ENCODE assay signal across 22 mouse cellular contexts in the genomic region with DNA sequence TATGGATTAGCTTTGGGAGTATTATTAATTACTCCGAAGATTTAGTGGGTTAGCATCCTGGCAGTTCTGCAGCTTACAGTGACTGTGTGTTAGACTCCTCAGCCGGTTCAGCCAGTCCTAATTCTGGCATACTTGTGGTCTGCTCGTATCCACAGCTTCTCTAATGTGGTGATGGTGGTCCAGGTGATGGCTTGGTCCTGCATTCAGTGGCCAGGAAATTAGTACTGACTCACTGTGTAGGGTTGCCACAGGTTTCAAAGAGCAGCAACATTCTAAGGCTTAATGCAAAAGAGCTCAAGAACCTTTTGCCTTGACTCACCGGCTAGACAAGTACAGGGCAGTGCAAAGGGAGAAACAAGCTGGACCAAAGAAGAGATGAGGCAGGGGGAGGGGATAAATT.
DNase-seq lines count a peak whose midpoint lies in the region; ATAC-seq and TF ChIP-seq lines count a peak whose summit lies in the region.
"Had no signal": no experiment of that assay in that cellular context is flagged by ENCODE, and none has a peak within 500 bp of the region (broad histone marks: within the 10 kb centered on the region; RNA-seq: fewer than 3 reads in every experiment).

No protein-coding gene starts in this region.

- dilution Hi-C loops in CH12.LX (cut with MboI; ENCODE audit: extremely low pct_ligation_motif_present, extremely low pct_unique_long_range_greater_than_20kb, low sequenced_read_pairs): no loop called here

- H3K27ac ChIP-seq in midbrain, embryonic 11.5 days (ENCODE audit: low read depth, low read length): no peak overlapping the region
- no peak overlapping the region for H3K27ac ChIP-seq in midbrain, embryonic 15.5 days
- no peak overlapping the region for H3K27ac ChIP-seq in CH12.LX (ENCODE audit: insufficient read depth, low read depth)
- H3K27ac ChIP-seq: embryonic facial prominence, embryonic 10.5 days; embryonic facial prominence, embryonic 12.5 days; forebrain, embryonic 13.5 days; forebrain, embryonic 15.5 days had no signal

- TF ChIP-seq CTCF in CH12.LX (conservative IDR thresholded peaks at IDR 0.05 in 1 of 2, IDR thresholded peaks at IDR 0.05 in 1 of 2; ENCODE audit: low read depth in 2 of 2, low read length in 2 of 2): no peak

- 96% methylated on average over 4 of the region's 4 CpGs for WGBS in midbrain, embryonic 11.5 days
- WGBS in midbrain, embryonic 15.5 days: 91% methylated on average over 4 of the region's 4 CpGs

- no peak for ATAC-seq in midbrain, embryonic 11.5 days (ENCODE audit: low FRiP score)
- no peak for ATAC-seq in midbrain, embryonic 15.5 days (replicated peaks)
- ATAC-seq: activated CD4-positive, CD25-positive, alpha-beta regulatory T cell, adult 4 months; CD4-positive, CD25-positive, alpha-beta regulatory T cell, adult 4 months; forebrain, embryonic 13.5 days; forebrain, embryonic 15.5 days; forebrain, postnatal 0 days; Patski had no signal

- no peaks in the 10 kb centered on the region for H3K4me1 ChIP-seq in midbrain, embryonic 11.5 days (ENCODE audit: control insufficient read depth, insufficient read depth, low read length)
- H3K4me1 ChIP-seq in midbrain, embryonic 15.5 days: no peaks in the 10 kb centered on the region
- peaks cover 0 to 17% of the 10 kb centered on the region in 2 experiments; a peak in 2 of 4 replicates for H3K4me1 ChIP-seq in CH12.LX (ENCODE audit: control insufficient read depth in 1 of 2, insufficient read depth in 2 of 2)
- H3K4me1 ChIP-seq: embryonic facial prominence, embryonic 10.5 days; embryonic facial prominence, embryonic 12.5 days; forebrain, embryonic 13.5 days had no signal

- TF ChIP-seq EP300 in CH12.LX (IDR thresholded peaks at IDR 0.05; ENCODE audit: low read length): no peak

- H3K36me3 ChIP-seq in midbrain, embryonic 11.5 days (ENCODE audit: control insufficient read depth, insufficient read depth, low read length): no peaks in the 10 kb centered on the region
- no peaks in the 10 kb centered on the region for H3K36me3 ChIP-seq in midbrain, embryonic 15.5 days (replicated peaks)
- no peaks in the 10 kb centered on the region for H3K36me3 ChIP-seq in CH12.LX (replicated peaks in 1 of 2; ENCODE audit: control insufficient read depth in 1 of 2, insufficient read depth in 1 of 2, low read length in 1 of 2)
- H3K36me3 ChIP-seq: embryonic facial prominence, embryonic 10.5 days; embryonic facial prominence, embryonic 12.5 days; forebrain, embryonic 15.5 days had no signal

- peak; percentile 77 for DNase-seq in midbrain, embryonic 11.5 days (ENCODE audit: low spot score, missing footprints)
- DNase-seq in CH12.LX (ENCODE audit: extremely low read depth): peak; percentile 12
- DNase-seq in thymus, postnatal 0 days (ENCODE audit: low spot score): no peak
- no peak for DNase-seq in adipocyte (ENCODE audit: low spot score)
- DNase-seq: adrenal gland, adult 8-10 months; adrenal gland, postnatal 14 days; adrenal gland, postnatal 36 days; B cell, adult 2 months; cerebellum, adult 11-12 months; cerebellum, adult 2 months; cerebellum, adult 9-10 months; cerebellum, postnatal 10 days; cerebellum, postnatal 25 days; forebrain, postnatal 0 days had no signal

- H3K79me2 ChIP-seq in CH12.LX (replicated peaks; ENCODE audit: control insufficient read depth, extremely low read depth, insufficient read depth, poor library complexity, severe bottlenecking): no peaks in the 10 kb centered on the region

- no peak overlapping the region for H3K4me2 ChIP-seq in midbrain, embryonic 11.5 days
- no peak overlapping the region for H3K4me2 ChIP-seq in midbrain, embryonic 15.5 days
- H3K4me2 ChIP-seq in CH12.LX (ENCODE audit: insufficient read depth, low read depth, poor library complexity, severe bottlenecking): no peak overlapping the region
- H3K4me2 ChIP-seq: embryonic facial prominence, embryonic 12.5 days; forebrain, embryonic 13.5 days; forebrain, embryonic 15.5 days had no signal

- no peaks in the 10 kb centered on the region for H3K27me3 ChIP-seq in midbrain, embryonic 11.5 days (ENCODE audit: control insufficient read depth, insufficient read depth, low read length)
- H3K27me3 ChIP-seq in midbrain, embryonic 15.5 days (replicated peaks): no peaks in the 10 kb centered on the region
- no peaks in the 10 kb centered on the region for H3K27me3 ChIP-seq in CH12.LX (replicated peaks)
- H3K27me3 ChIP-seq: embryonic facial prominence, embryonic 12.5 days; forebrain, embryonic 13.5 days; forebrain, embryonic 15.5 days had no signal

- H3K9me3 ChIP-seq in midbrain, embryonic 11.5 days (ENCODE audit: control insufficient read depth, low read length): no peaks in the 10 kb centered on the region
- H3K9me3 ChIP-seq in midbrain, embryonic 15.5 days: no peaks in the 10 kb centered on the region
- no peaks in the 10 kb centered on the region for H3K9me3 ChIP-seq in CH12.LX (replicated peaks; ENCODE audit: low read length)
- H3K9me3 ChIP-seq: embryonic facial prominence, embryonic 10.5 days; embryonic facial prominence, embryonic 12.5 days; forebrain, embryonic 13.5 days; forebrain, embryonic 15.5 days had no signal

- TF ChIP-seq POLR2A in CH12.LX (IDR thresholded peaks at IDR 0.05; ENCODE audit: low read depth, low read length): no peak

- H3K4me3 ChIP-seq in midbrain, embryonic 11.5 days (ENCODE audit: low read depth, low read length): no peak overlapping the region
- H3K4me3 ChIP-seq in midbrain, embryonic 15.5 days: no peak overlapping the region
- H3K4me3 ChIP-seq in CH12.LX (replicated peaks in 1 of 3; ENCODE audit: low read depth in 2 of 3, low read length in 2 of 3, poor library complexity in 1 of 3): no peak overlapping the region
- H3K4me3 ChIP-seq: embryonic facial prominence, embryonic 10.5 days; embryonic facial prominence, embryonic 12.5 days; forebrain, embryonic 13.5 days; forebrain, embryonic 15.5 days had no signal

- H3K9ac ChIP-seq in midbrain, embryonic 11.5 days (ENCODE audit: low read length): no peak overlapping the region
- no peak overlapping the region for H3K9ac ChIP-seq in midbrain, embryonic 15.5 days
- no peak overlapping the region for H3K9ac ChIP-seq in CH12.LX (ENCODE audit: insufficient read depth, low read depth)
- H3K9ac ChIP-seq: embryonic facial prominence, embryonic 12.5 days; forebrain, embryonic 13.5 days; forebrain, embryonic 15.5 days; forebrain, postnatal 0 days had no signal

- in situ Hi-C loops in CH12.LX (cut with MboI; ENCODE audit: low pct_ligation_motif_present, low pct_unique_long_range_greater_than_20kb, low sequenced_read_pairs): no loop called here

- TF ChIP-seq RAD21 in CH12.LX (IDR thresholded peaks at IDR 0.05; ENCODE audit: low read depth, low read length): no peak

TF ChIP-seq in CH12.LX, 34 proteins besides CTCF, POLR2A, EP300 and RAD21:
- TF ChIP-seq ZC3H11A (IDR thresholded peaks at IDR 0.05; ENCODE audit: low read depth, low read length) (no peak), USF2 (conservative IDR thresholded peaks at IDR 0.05; ENCODE audit: low read depth, low read length) (no peak), MAZ (IDR thresholded peaks at IDR 0.05; ENCODE audit: low read depth, low read length) (no peak), ZKSCAN1 (IDR thresholded peaks at IDR 0.05; ENCODE audit: borderline replicate concordance, low read depth, low read length) (no peak), NRF1 (IDR thresholded peaks at IDR 0.05; ENCODE audit: low read depth, low read length) (no peak), POLR2AphosphoS2 (IDR thresholded peaks at IDR 0.05; ENCODE audit: low read depth, low read length) (no peak), TCF12 (IDR thresholded peaks at IDR 0.05; ENCODE audit: low read depth, low read length) (no peak), MXI1 (IDR thresholded peaks at IDR 0.05; ENCODE audit: low read depth, low read length) (no peak)

Comparison
In these comparisons a context has a peak if more than half of its experiments do, and no peak if none do; other contexts are left out.
1. DNase-seq: peak in midbrain, embryonic 11.5 days (single experiment) and CH12.LX (single experiment); none in thymus, postnatal 0 days (single experiment) and adipocyte (single experiment).